Mouse (Mus musculus) E14TG2a.4 (cell line): Measurements from ENCODE around the gene Anapc16.

ENCODE experiments used
- CTCF ChIP-seq: conservative IDR thresholded peaks from 2 replicates; pipeline ENCODE4 v1.5.1; 2014; ENCODE audit warnings: low read length
- NANOG ChIP-seq: IDR thresholded peaks from 2 replicates; pipeline ENCODE4 v1.6.1; 2014; ENCODE audit warnings: borderline replicate concordance, low read length, mixed read lengths

- no peak for TF ChIP-seq CTCF
- TF ChIP-seq NANOG: no peak
Measured at GRCm38 (mm10) chr10:59942847-59943420, 60.0 kb downstream of the Anapc16 start.
